Mouse (Mus musculus): ENCODE results near the gene Unc45a. TPM values are rescaled to one million over a fixed set of nuclear protein-coding genes. Genes with fewer than 3 reads are reported as not detected.

Gene Unc45a
- total and polyA plus RNA-seq, 2 experiments from 2014 or later = 50.1 to 69.4 TPM

DNA sequence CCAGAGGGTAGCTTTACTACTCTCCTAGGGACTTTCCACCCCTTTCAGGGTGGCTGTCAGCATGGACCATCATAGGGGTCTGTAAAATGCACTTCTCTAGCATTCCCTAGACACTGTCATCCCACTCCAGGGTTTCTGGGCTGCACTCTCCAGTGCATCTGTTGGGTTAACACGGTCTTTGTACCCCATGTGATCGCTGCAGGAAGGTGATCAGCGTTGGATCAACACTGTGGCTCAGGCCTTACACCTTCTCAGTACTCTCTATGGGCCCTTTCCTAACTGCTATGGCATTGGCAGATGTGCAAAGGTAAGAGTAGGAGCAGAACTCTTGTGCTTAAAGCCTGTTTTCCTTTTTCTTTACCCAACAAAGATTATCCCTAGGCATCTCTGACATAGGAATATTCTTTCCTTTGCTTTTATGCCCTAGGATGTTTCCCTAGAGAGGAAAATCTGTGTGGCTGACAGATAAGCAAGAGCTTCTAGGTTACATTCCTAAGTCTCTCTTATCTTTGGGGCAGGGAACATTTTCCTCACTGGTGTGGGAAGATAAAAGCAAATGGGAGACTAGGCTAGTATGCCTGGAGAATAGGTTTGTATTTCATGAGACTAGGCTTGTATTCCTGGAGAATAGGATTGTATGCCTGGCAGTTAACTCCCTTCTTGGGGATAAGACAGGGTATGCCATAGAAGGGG, 57.4 kb downstream of the Unc45a start:
- H3K4me3 ChIP-seq (ENCODE audit: low read depth, low read length) = no peak overlapping the region
- WGBS = 93% methylated on average over 3 of the region's 3 CpGs
- TF ChIP-seq CTCF (IDR thresholded peaks at IDR 0.05; ENCODE audit: low read depth) = no peak
- H3K27ac ChIP-seq (ENCODE audit: low read depth, low read length) = no peak overlapping the region
- DNase-seq (no peak), ATAC-seq (no peak)
- no peaks in the 10 kb centered on the region for H3K27me3 ChIP-seq (ENCODE audit: insufficient read depth, low read length)
- H3K36me3 ChIP-seq (ENCODE audit: insufficient read depth) = peaks cover 82% of the 10 kb centered on the region
- H3K9me3 ChIP-seq (ENCODE audit: low read length) = no peaks in the 10 kb centered on the region
- no peak overlapping the region for H3K9ac ChIP-seq
- H3K4me2 ChIP-seq (ENCODE audit: low read depth) = no peak overlapping the region
- no peaks in the 10 kb centered on the region for H3K4me1 ChIP-seq (ENCODE audit: insufficient read depth)

DNA sequence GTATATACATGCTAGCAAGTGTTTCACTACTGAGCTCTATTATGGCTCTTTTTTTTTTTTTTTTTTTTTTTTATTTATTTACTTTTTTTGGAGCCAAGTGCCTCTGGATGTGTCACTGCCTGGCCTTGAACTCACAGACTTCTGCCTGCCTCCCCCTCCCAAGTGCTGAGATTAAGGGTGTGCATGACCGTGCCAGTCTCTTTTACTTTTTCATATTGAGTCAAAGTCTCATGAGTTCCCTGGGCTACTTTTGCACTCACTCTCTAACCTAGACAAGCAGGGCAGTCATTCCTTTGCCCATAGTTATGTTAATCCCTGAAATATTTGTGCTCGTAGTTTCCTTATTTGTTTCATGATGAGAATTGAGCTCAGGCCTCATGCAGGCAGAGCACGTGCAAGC, 59.2 kb downstream of the Unc45a start:
- Histone ChIP-seq H3K4me1 (ENCODE audit: insufficient read depth) (no peaks in the 10 kb centered on the region), H3K27me3 (ENCODE audit: insufficient read depth, low read length) (no peaks in the 10 kb centered on the region), H3K27ac (ENCODE audit: low read depth, low read length) (no peak overlapping the region), H3K9me3 (ENCODE audit: low read length) (no peaks in the 10 kb centered on the region), H3K9ac (no peak overlapping the region), H3K4me3 (ENCODE audit: low read depth, low read length) (no peak overlapping the region), H3K36me3 (ENCODE audit: insufficient read depth) (peaks cover 82% of the 10 kb centered on the region), H3K4me2 (ENCODE audit: low read depth) (no peak overlapping the region)
- WGBS = 75% methylated on average over 3 of the region's 3 CpGs
- DNase-seq (no peak), ATAC-seq (no peak)
- TF ChIP-seq CTCF (IDR thresholded peaks at IDR 0.05; ENCODE audit: low read depth) = no peak

DNA sequence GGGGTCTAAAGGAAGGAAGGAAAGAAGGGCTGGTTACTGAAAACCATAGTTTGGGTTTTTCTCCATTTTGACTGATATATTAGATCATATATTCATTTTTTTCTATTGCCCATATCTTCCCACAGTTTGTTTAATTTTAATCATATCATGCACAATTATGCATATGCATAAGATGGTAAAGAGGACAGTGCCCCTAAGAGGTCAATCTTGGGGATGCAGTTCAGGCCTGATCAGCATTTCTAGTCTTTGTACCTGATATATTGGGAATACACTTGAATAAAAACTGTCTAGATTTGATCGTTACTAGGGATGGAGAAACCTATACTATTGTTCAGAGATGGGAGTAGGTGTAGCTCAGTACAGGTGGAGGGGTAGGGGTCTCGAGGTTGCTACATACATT, 59.8 kb downstream of the Unc45a start:
- Histone ChIP-seq H3K4me1 (ENCODE audit: insufficient read depth) (no peaks in the 10 kb centered on the region), H3K27me3 (ENCODE audit: insufficient read depth, low read length) (no peaks in the 10 kb centered on the region), H3K4me3 (ENCODE audit: low read depth, low read length) (no peak overlapping the region), H3K27ac (ENCODE audit: low read depth, low read length) (no peak overlapping the region), H3K9ac (no peak overlapping the region), H3K9me3 (ENCODE audit: low read length) (no peaks in the 10 kb centered on the region), H3K4me2 (ENCODE audit: low read depth) (no peak overlapping the region), H3K36me3 (ENCODE audit: insufficient read depth) (peaks cover 83% of the 10 kb centered on the region)
- 89% methylated on average over 2 of the region's 2 CpGs for WGBS
- DNase-seq (no peak), ATAC-seq (no peak)
- TF ChIP-seq CTCF (IDR thresholded peaks at IDR 0.05; ENCODE audit: low read depth) = no peak

DNA sequence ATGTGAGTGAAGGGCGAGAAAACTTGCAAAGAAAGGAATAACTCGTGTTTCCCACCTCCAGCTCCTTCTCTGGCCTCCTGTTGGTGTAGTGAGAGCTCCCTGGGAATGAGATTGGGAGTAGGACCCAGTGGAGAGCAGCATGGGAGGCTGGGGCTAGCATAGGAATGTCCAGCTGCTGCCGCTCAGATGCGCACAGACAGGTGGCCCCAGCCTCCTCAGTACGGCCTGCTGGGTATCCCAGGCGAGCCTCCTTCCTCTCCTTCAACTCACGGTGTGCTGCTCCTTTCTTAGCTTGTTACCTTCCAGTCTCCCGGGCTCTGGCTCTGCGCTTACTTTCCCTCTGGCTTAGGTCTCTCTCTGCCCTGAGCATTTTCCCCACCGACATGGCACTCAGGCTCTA, 60.8 kb downstream of the Unc45a start:
- H3K27ac ChIP-seq (ENCODE audit: low read depth, low read length) = no peak overlapping the region
- DNase-seq = no peak
- peaks cover under 1% of the 10 kb centered on the region; the same call in 1 of the 2 replicates for H3K9me3 ChIP-seq (ENCODE audit: low read length)
- H3K36me3 ChIP-seq (ENCODE audit: insufficient read depth) = peaks cover 81% of the 10 kb centered on the region
- no peak for ATAC-seq
- H3K9ac ChIP-seq = no peak overlapping the region
- no peak overlapping the region for H3K4me3 ChIP-seq (ENCODE audit: low read depth, low read length)
- 77% methylated on average over 10 of the region's 10 CpGs for WGBS
- H3K27me3 ChIP-seq (ENCODE audit: insufficient read depth, low read length) = no peaks in the 10 kb centered on the region
- H3K4me1 ChIP-seq (ENCODE audit: insufficient read depth) = no peaks in the 10 kb centered on the region
- H3K4me2 ChIP-seq (ENCODE audit: low read depth) = no peak overlapping the region
- no peak for TF ChIP-seq CTCF (IDR thresholded peaks at IDR 0.05; ENCODE audit: low read depth)

DNA sequence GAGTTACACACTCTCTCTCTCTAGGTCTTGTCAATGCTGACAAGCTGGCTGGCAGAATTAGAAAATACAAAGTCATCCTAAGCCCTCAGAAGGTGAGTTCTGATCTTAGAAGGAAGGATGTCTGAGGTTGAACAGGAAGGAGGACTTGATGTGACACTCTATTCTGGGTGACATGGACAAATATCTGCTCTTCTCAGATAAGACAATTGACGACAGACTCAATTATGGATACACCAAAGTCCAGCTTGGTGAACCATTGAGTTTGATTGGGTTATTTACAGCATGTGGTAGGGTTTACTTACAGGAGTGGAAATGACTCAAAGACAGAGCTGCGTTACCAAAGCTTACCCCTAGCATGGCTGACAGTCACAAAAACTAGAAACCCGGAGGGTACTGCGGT, 64.4 kb downstream of the Unc45a start:
- Histone ChIP-seq H3K4me3 (ENCODE audit: low read depth, low read length) (no peak overlapping the region), H3K9ac (no peak overlapping the region), H3K27ac (ENCODE audit: low read depth, low read length) (no peak overlapping the region), H3K36me3 (ENCODE audit: insufficient read depth) (peaks cover 70% of the 10 kb centered on the region), H3K4me1 (ENCODE audit: insufficient read depth) (0 out of 2 replicates have a peak, but pooled peaks cover 1% of the 10 kb centered on the region), H3K27me3 (ENCODE audit: insufficient read depth, low read length) (no peaks in the 10 kb centered on the region), H3K9me3 (ENCODE audit: low read length) (peaks cover 6% of the 10 kb centered on the region; the same call in 1 of the 2 replicates), H3K4me2 (ENCODE audit: low read depth) (no peak overlapping the region)
- WGBS = 98% methylated on average over 4 of the region's 4 CpGs
- no peak for TF ChIP-seq CTCF (IDR thresholded peaks at IDR 0.05; ENCODE audit: low read depth)
- ATAC-seq (no peak), DNase-seq (no peak)

Other genes starting within 250 kb of the Unc45a start
- 143 and 145 TPM in 2 replicates for gene Idh2, start 225.6 kb downstream of the Unc45a start, total RNA-seq (2014; rRNA removed)
- 110 and 128 TPM in 2 replicates for gene Idh2, start 225.6 kb downstream of the Unc45a start, polyA plus RNA-seq (2015; fragmentation: Nextera tagmentation; extraction: Ambion mirVana)
- gene Sema4b, start 154.2 kb downstream of the Unc45a start, total RNA-seq (2014; rRNA removed) = 24.5 and 35.6 TPM in 2 replicates
- 17.0 and 22.4 TPM in 2 replicates for gene Sema4b, start 154.2 kb downstream of the Unc45a start, polyA plus RNA-seq (2015; fragmentation: Nextera tagmentation; extraction: Ambion mirVana)
- 11.3 and 16.4 TPM in 2 replicates for gene Cib1, start 108.2 kb downstream of the Unc45a start, total RNA-seq (2014; rRNA removed)
- 29.0 and 29.3 TPM in 2 replicates for gene Cib1, start 108.2 kb downstream of the Unc45a start, polyA plus RNA-seq (2015; fragmentation: Nextera tagmentation; extraction: Ambion mirVana)
- 4.1 and 5.8 TPM in 2 replicates for gene Gdpgp1, start 108.1 kb downstream of the Unc45a start, total RNA-seq (2014; rRNA removed)
- 1.3 and 2.6 TPM in 2 replicates for gene Gdpgp1, start 108.1 kb downstream of the Unc45a start, polyA plus RNA-seq (2015; fragmentation: Nextera tagmentation; extraction: Ambion mirVana)
- gene Ttll13, start 94.6 kb downstream of the Unc45a start, total RNA-seq (2014; rRNA removed) = 0.48 and 2.0 TPM in 2 replicates
- gene Ttll13, start 94.6 kb downstream of the Unc45a start, polyA plus RNA-seq (2015; fragmentation: Nextera tagmentation; extraction: Ambion mirVana) = 1.4 and 1.5 TPM in 2 replicates
- 67.2 and 74.9 TPM in 2 replicates for gene Ngrn, start 79.8 kb downstream of the Unc45a start, total RNA-seq (2014; rRNA removed)
- 71.4 and 72.0 TPM in 2 replicates for gene Ngrn, start 79.8 kb downstream of the Unc45a start, polyA plus RNA-seq (2015; fragmentation: Nextera tagmentation; extraction: Ambion mirVana)
- 37.5 and 41.0 TPM in 2 replicates for gene Vps33b, start 71.4 kb downstream of the Unc45a start, total RNA-seq (2014; rRNA removed)
- gene Vps33b, start 71.4 kb downstream of the Unc45a start, polyA plus RNA-seq (2015; fragmentation: Nextera tagmentation; extraction: Ambion mirVana) = 8.3 and 15.0 TPM in 2 replicates
- 12.2 and 17.1 TPM in 2 replicates for gene Prc1, start 46.6 kb downstream of the Unc45a start, total RNA-seq (2014; rRNA removed)
- gene Prc1, start 46.6 kb downstream of the Unc45a start, polyA plus RNA-seq (2015; fragmentation: Nextera tagmentation; extraction: Ambion mirVana) = 19.0 and 23.9 TPM in 2 replicates
- gene Rccd1, start 16.6 kb downstream of the Unc45a start, total RNA-seq (2014; rRNA removed) = 25.2 and 38.9 TPM in 2 replicates
- gene Rccd1, start 16.6 kb downstream of the Unc45a start, polyA plus RNA-seq (2015; fragmentation: Nextera tagmentation; extraction: Ambion mirVana) = 3.5 and 7.0 TPM in 2 replicates
- gene Hddc3, start 2.1 kb upstream of the Unc45a start, total RNA-seq (2014; rRNA removed) = 33.2 and 44.4 TPM in 2 replicates
- 14.6 and 16.7 TPM in 2 replicates for gene Hddc3, start 2.1 kb upstream of the Unc45a start, polyA plus RNA-seq (2015; fragmentation: Nextera tagmentation; extraction: Ambion mirVana)
- gene Man2a2, start 30.4 kb upstream of the Unc45a start, total RNA-seq (2014; rRNA removed) = 49.4 and 54.8 TPM in 2 replicates
- gene Man2a2, start 30.4 kb upstream of the Unc45a start, polyA plus RNA-seq (2015; fragmentation: Nextera tagmentation; extraction: Ambion mirVana) = 6.5 and 12.0 TPM in 2 replicates
- gene Fes, start 46.9 kb upstream of the Unc45a start, total RNA-seq (2014; rRNA removed) = 4.5 and 6.4 TPM in 2 replicates
- gene Fes, start 46.9 kb upstream of the Unc45a start, polyA plus RNA-seq (2015; fragmentation: Nextera tagmentation; extraction: Ambion mirVana) = 2.5 and 2.8 TPM in 2 replicates
- 16.9 and 21.8 TPM in 2 replicates for gene Furin, start 64.4 kb upstream of the Unc45a start, total RNA-seq (2014; rRNA removed)
- 6.8 and 7.7 TPM in 2 replicates for gene Furin, start 64.4 kb upstream of the Unc45a start, polyA plus RNA-seq (2015; fragmentation: Nextera tagmentation; extraction: Ambion mirVana)
- gene Blm, start 194.1 kb upstream of the Unc45a start, total RNA-seq (2014; rRNA removed) = 7.1 and 10.4 TPM in 2 replicates
- gene Blm, start 194.1 kb upstream of the Unc45a start, polyA plus RNA-seq (2015; fragmentation: Nextera tagmentation; extraction: Ambion mirVana) = 3.1 and 5.5 TPM in 2 replicates